Mouse (Mus musculus) heart, embryonic 10.5 days (tissue): ENCODE measurements at regions not wholly inside any gene's neighbourhood (a gene's known extent, or its start where the extent isn't known, plus 50 kb on each side); places are given as distances from the start of the nearest gene placed in this dataset.
A peak's percentile ranks its signal among the peaks of the same experiment; 100 is the strongest.

ENCODE experiments used
- DNase-seq: peaks from one replicate; pipeline ENCODE4 v3.0.0-alpha.2; 2017; ENCODE audit warnings: low spot score
- H3K27ac ChIP-seq: fragments of 300-500 bp; sonication (generic); 2 replicates; pipeline ENCODE4 v1.5.1; 2016; ENCODE audit warnings: mild to moderate bottlenecking
- H3K27me3 ChIP-seq: fragments of 300-500 bp; sonication (generic); 2 replicates; pipeline ENCODE4 v1.6.1; 2016; ENCODE audit warnings: mild to moderate bottlenecking; ENCODE audit not compliant: poor library complexity, insufficient read depth, severe bottlenecking
- H3K36me3 ChIP-seq: fragments of 300-500 bp; sonication (generic); 2 replicates; pipeline ENCODE4 v1.6.1; 2016; ENCODE audit warnings: mild to moderate bottlenecking, moderate library complexity
- H3K4me1 ChIP-seq: fragments of 300-500 bp; sonication (generic); 2 replicates; pipeline ENCODE4 v1.6.1; 2016; ENCODE audit warnings: mild to moderate bottlenecking
- H3K4me3 ChIP-seq: fragments of 300-500 bp; sonication (generic); 2 replicates; pipeline ENCODE4 v1.5.1; 2016; ENCODE audit warnings: mild to moderate bottlenecking, moderate library complexity
- H3K9me3 ChIP-seq: fragments of 300-500 bp; sonication (generic); 2 replicates; pipeline ENCODE4 v1.6.1; 2016; ENCODE audit warnings: mild to moderate bottlenecking, moderate library complexity
- WGBS: fragments of 180-500 bp; shearing (Covaris S2); methylation state at CpG from one replicate; pipeline ENCODE4 v1.1.7; 2016; 5-methylcytosine and 5-hydroxymethylcytosine counted together

- no peak overlapping the region for H3K4me3 ChIP-seq
- H3K27ac ChIP-seq, result no peak overlapping the region
- H3K4me1 ChIP-seq, result no peaks in the 10 kb centered on the region
- H3K36me3 ChIP-seq, result no peaks in the 10 kb centered on the region
- 88% methylated on average over 3 of the region's 3 CpGs for WGBS
- no peaks in the 10 kb centered on the region for H3K27me3 ChIP-seq
- no peaks in the 10 kb centered on the region for H3K9me3 ChIP-seq
- no peak for DNase-seq
These were observed 75.6 kb upstream of the Epb41l3 start for GRCm38 (mm10) chr17:68999913-69000312.

GRCm38 (mm10) chr17:69004051-69004450 is 71.4 kb upstream of the Epb41l3 start:
- no peak for DNase-seq
- Histone ChIP-seq H3K4me3 (no peak overlapping the region), H3K36me3 (no peaks in the 10 kb centered on the region), H3K27ac (no peak overlapping the region), H3K4me1 (peaks cover 3% of the 10 kb centered on the region), H3K27me3 (no peaks in the 10 kb centered on the region), H3K9me3 (no peaks in the 10 kb centered on the region)
- WGBS, result 69% methylated on average over 7 of the region's 7 CpGs

GRCm38 (mm10) chr17:69006272-69006671 is 69.2 kb upstream of the Epb41l3 start:
- Histone ChIP-seq H3K27ac (no peak overlapping the region), H3K4me1 (peaks cover 3% of the 10 kb centered on the region), H3K9me3 (no peaks in the 10 kb centered on the region), H3K27me3 (no peaks in the 10 kb centered on the region), H3K36me3 (no peaks in the 10 kb centered on the region), H3K4me3 (no peak overlapping the region)
- DNase-seq, result peak; percentile 78
- WGBS, result 28% methylated on average over 9 of the region's 9 CpGs
